Mouse (Mus musculus): Measurements from ENCODE around the gene Vcan. TPM values are rescaled to one million over a fixed set of nuclear protein-coding genes. Genes with fewer than 3 reads are reported as not detected.

The Vcan gene
- total RNA-seq (2023), result 0.12 TPM

DNA sequence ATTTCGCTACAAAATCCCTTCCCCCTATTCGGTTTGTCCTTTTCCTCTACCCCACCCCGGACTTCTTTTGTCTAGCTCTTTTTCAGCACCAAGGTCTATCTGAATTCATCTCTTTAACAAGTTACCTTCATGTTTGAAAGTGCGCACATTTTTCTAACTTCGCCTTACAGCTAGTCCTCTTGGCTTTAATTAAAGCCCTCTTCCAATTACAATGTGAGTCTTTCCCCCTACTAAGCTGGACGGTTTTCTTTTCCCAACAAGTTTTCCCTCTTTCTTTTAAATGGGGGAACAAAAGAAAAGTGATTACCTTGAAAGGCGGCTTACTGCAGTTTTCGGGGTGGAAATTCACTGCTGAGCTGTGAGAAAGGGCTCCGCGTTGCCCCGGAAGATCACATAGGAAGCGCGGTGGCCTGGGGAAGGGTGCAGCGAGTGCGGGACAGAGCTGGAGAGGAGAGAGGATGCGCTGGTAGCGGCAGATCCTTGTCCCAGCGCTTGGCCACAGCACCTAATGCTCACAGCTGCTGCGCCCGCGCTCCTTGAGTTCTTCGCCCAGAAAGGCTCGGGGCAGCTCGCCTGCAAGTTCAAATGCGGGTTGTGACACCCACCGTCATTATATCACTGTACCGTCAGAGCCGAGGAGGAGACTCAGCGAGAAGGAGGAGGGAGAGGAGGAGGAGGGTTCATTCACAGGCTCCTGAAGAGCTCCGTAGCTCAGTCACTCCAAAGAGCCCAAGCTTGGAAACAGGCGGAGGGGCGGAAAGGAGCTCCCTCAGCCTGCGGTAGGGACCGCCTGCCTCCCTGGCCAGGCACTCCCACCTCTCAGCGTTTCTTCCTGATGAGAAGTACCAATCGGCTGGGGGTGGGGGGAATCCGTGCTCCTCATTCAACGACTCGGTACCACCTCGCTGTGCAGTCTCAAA is at the start of gene Vcan:
Gene Vcan (minus strand): TSS at position 744 of the 920 bp plus-strand sequence.

Other genes starting within 250 kb of the Vcan start
- gene Hapln1, start 202.7 kb downstream of the Vcan start, total RNA-seq (2023), result not detected